Mouse (Mus musculus): Measurements from ENCODE around the gene Tsc22d3. TPM values are rescaled to one million over a fixed set of nuclear protein-coding genes. Genes with fewer than 3 reads are reported as not detected.

Gene Tsc22d3
- polyA plus RNA-seq, 1 experiment from 2014 or later, result 198 TPM

- no peak overlapping the region for H3K4me3 ChIP-seq
- no peak overlapping the region for H3K4me2 ChIP-seq
- WGBS, result 32% methylated on average over 6 of the region's 6 CpGs
- no peak overlapping the region for H3K9ac ChIP-seq
- no peaks in the 10 kb centered on the region for H3K9me3 ChIP-seq (replicated peaks)
- no peak for ATAC-seq (ENCODE audit: insufficient number of reproducible peaks, low FRiP score)
- H3K36me3 ChIP-seq, result no peaks in the 10 kb centered on the region
- H3K4me1 ChIP-seq (replicated peaks), result peaks cover 12% of the 10 kb centered on the region; the same call in 1 of the 2 replicates
- H3K27me3 ChIP-seq (replicated peaks), result no peaks in the 10 kb centered on the region
- no peak overlapping the region for H3K27ac ChIP-seq (ENCODE audit: poor library complexity, severe bottlenecking)
These were observed 73.2 kb downstream of the Tsc22d3 start for GRCm38 (mm10) chrX:140527231-140527630.

- ATAC-seq (ENCODE audit: insufficient number of reproducible peaks, low FRiP score), result no peak
- 85% methylated on average over 5 of the region's 5 CpGs for WGBS
- no peaks in the 10 kb centered on the region for H3K27me3 ChIP-seq (replicated peaks)
These were observed 74.2 kb downstream of the Tsc22d3 start for GRCm38 (mm10) chrX:140526253-140526618.

GRCm38 (mm10) chrX:140525604-140526252, 74.7 kb downstream of the Tsc22d3 start:
- 78% methylated on average over 7 of the region's 7 CpGs for WGBS
- H3K27ac ChIP-seq (ENCODE audit: poor library complexity, severe bottlenecking), result no peak overlapping the region
- no peak for ATAC-seq (ENCODE audit: insufficient number of reproducible peaks, low FRiP score)

More at GRCm38 (mm10) chrX:140526253-140526618, 74.2 kb downstream of the Tsc22d3 start:
- Histone ChIP-seq H3K9ac (no peak overlapping the region), H3K27ac (ENCODE audit: poor library complexity, severe bottlenecking) (no peak overlapping the region), H3K9me3 (replicated peaks) (no peaks in the 10 kb centered on the region), H3K4me3 (no peak overlapping the region), H3K36me3 (no peaks in the 10 kb centered on the region), H3K4me2 (no peak overlapping the region), H3K4me1 (replicated peaks) (peaks cover 3% of the 10 kb centered on the region; the same call in 1 of the 2 replicates)

GRCm38 (mm10) chrX:140524231-140524630, 76.2 kb downstream of the Tsc22d3 start:
- H3K27ac ChIP-seq (ENCODE audit: poor library complexity, severe bottlenecking), result no peak overlapping the region
- no peak overlapping the region for H3K4me3 ChIP-seq
- peaks cover 7% of the 10 kb centered on the region; the same call in 1 of the 2 replicates for H3K4me1 ChIP-seq (replicated peaks)
- WGBS, result 84% methylated on average over 5 of the region's 5 CpGs
- ATAC-seq (ENCODE audit: insufficient number of reproducible peaks, low FRiP score), result no peak
- H3K4me2 ChIP-seq, result no peak overlapping the region
- H3K36me3 ChIP-seq, result no peaks in the 10 kb centered on the region
- H3K9me3 ChIP-seq (replicated peaks), result no peaks in the 10 kb centered on the region
- H3K9ac ChIP-seq, result no peak overlapping the region
- H3K27me3 ChIP-seq (replicated peaks), result no peaks in the 10 kb centered on the region

More at GRCm38 (mm10) chrX:140525604-140526252, 74.7 kb downstream of the Tsc22d3 start:
- no peak overlapping the region for H3K4me3 ChIP-seq
- H3K27me3 ChIP-seq (replicated peaks), result no peaks in the 10 kb centered on the region
- no peak overlapping the region for H3K9ac ChIP-seq
- H3K9me3 ChIP-seq (replicated peaks), result no peaks in the 10 kb centered on the region
- no peaks in the 10 kb centered on the region for H3K36me3 ChIP-seq
- no peak overlapping the region for H3K4me2 ChIP-seq
- peaks cover 1% of the 10 kb centered on the region; the same call in 1 of the 2 replicates for H3K4me1 ChIP-seq (replicated peaks)

GRCm38 (mm10) chrX:140522071-140522765, 78.2 kb downstream of the Tsc22d3 start:
- WGBS, result 66% methylated on average over 14 of the region's 14 CpGs
- no peaks in the 10 kb centered on the region for H3K36me3 ChIP-seq
- H3K27ac ChIP-seq (ENCODE audit: poor library complexity, severe bottlenecking), result no peak overlapping the region

GRCm38 (mm10) chrX:140520146-140521102, 80.0 kb downstream of the Tsc22d3 start:
- H3K4me1 ChIP-seq (replicated peaks), result 0 out of 2 replicates have a peak, but pooled peaks cover 7% of the 10 kb centered on the region
- peak overlapping the region; percentile 64 for H3K4me2 ChIP-seq
- H3K9ac ChIP-seq, result no peak overlapping the region
- no peaks in the 10 kb centered on the region for H3K9me3 ChIP-seq (replicated peaks)
- H3K36me3 ChIP-seq, result no peaks in the 10 kb centered on the region
- 18% methylated on average over 25 of the region's 25 CpGs for WGBS
- ATAC-seq (ENCODE audit: insufficient number of reproducible peaks, low FRiP score), result peak; percentile 99
- peak overlapping the region; percentile 31 for H3K4me3 ChIP-seq
- peak overlapping the region; percentile 21 for H3K27ac ChIP-seq (ENCODE audit: poor library complexity, severe bottlenecking)
- peaks cover 10% of the 10 kb centered on the region for H3K27me3 ChIP-seq (replicated peaks)

More at GRCm38 (mm10) chrX:140522071-140522765, 78.2 kb downstream of the Tsc22d3 start:
- no peaks in the 10 kb centered on the region for H3K9me3 ChIP-seq (replicated peaks)
- ATAC-seq (ENCODE audit: insufficient number of reproducible peaks, low FRiP score), result no peak
- no peak overlapping the region for H3K4me3 ChIP-seq
- H3K4me1 ChIP-seq (replicated peaks), result peaks cover 7% of the 10 kb centered on the region; the same call in 1 of the 2 replicates
- no peak overlapping the region for H3K4me2 ChIP-seq
- H3K9ac ChIP-seq, result no peak overlapping the region
- peaks cover 10% of the 10 kb centered on the region for H3K27me3 ChIP-seq (replicated peaks)

- Histone ChIP-seq H3K4me2 (no peak overlapping the region), H3K9me3 (replicated peaks) (no peaks in the 10 kb centered on the region), H3K4me1 (replicated peaks) (0 out of 2 replicates have a peak, but pooled peaks cover 7% of the 10 kb centered on the region), H3K36me3 (no peaks in the 10 kb centered on the region), H3K4me3 (no peak overlapping the region), H3K9ac (no peak overlapping the region), H3K27ac (ENCODE audit: poor library complexity, severe bottlenecking) (no peak overlapping the region), H3K27me3 (replicated peaks) (peaks cover 10% of the 10 kb centered on the region)
- ATAC-seq (ENCODE audit: insufficient number of reproducible peaks, low FRiP score), result no peak
- WGBS, result 80% methylated on average over 8 of the region's 8 CpGs
These were observed 82.1 kb downstream of the Tsc22d3 start for GRCm38 (mm10) chrX:140518351-140518750.

- H3K4me1 ChIP-seq (replicated peaks), result 0 out of 2 replicates have a peak, but pooled peaks cover 16% of the 10 kb centered on the region
- no peak overlapping the region for H3K4me2 ChIP-seq
- no peaks in the 10 kb centered on the region for H3K9me3 ChIP-seq (replicated peaks)
- H3K9ac ChIP-seq, result no peak overlapping the region
- no peaks in the 10 kb centered on the region for H3K36me3 ChIP-seq
- H3K4me3 ChIP-seq, result no peak overlapping the region
- H3K27ac ChIP-seq (ENCODE audit: poor library complexity, severe bottlenecking), result no peak overlapping the region
- no peak for ATAC-seq (ENCODE audit: insufficient number of reproducible peaks, low FRiP score)
- WGBS, result 80% methylated on average over 2 of the region's 2 CpGs
- peaks cover 9% of the 10 kb centered on the region for H3K27me3 ChIP-seq (replicated peaks)
These were observed 87.1 kb downstream of the Tsc22d3 start for GRCm38 (mm10) chrX:140513379-140513778.

GRCm38 (mm10) chrX:140511687-140512651, 88.5 kb downstream of the Tsc22d3 start:
- Histone ChIP-seq H3K36me3 (no peaks in the 10 kb centered on the region), H3K27ac (ENCODE audit: poor library complexity, severe bottlenecking) (no peak overlapping the region), H3K9me3 (replicated peaks) (no peaks in the 10 kb centered on the region), H3K4me1 (replicated peaks) (0 out of 2 replicates have a peak, but pooled peaks cover 16% of the 10 kb centered on the region), H3K27me3 (replicated peaks) (peaks cover 4% of the 10 kb centered on the region; the same call in 1 of the 2 replicates), H3K4me2 (no peak overlapping the region), H3K9ac (no peak overlapping the region), H3K4me3 (no peak overlapping the region)
- ATAC-seq (ENCODE audit: insufficient number of reproducible peaks, low FRiP score), result no peak
- WGBS, result 61% methylated on average over 7 of the region's 7 CpGs

All from heart, embryonic 12.5 days (tissue).